Mouse (Mus musculus) cerebellum, postnatal 25 days (tissue): ENCODE measurements around the gene Gm45711.

Experiments used
- DNase-seq, 2 experiments: peaks; one replicate each; pipeline ENCODE4 v3.0.0; 2021; ENCODE audit warnings: mixed read lengths in 2 of 2

Gene Gm45711

GRCm38 (mm10) chr8:104234573-104234972 lies 75.3 kb downstream of the Gm45711 start:
- no peak for DNase-seq

GRCm38 (mm10) chr8:104232919-104233318 lies 77.0 kb downstream of the Gm45711 start:
- no peak for DNase-seq

GRCm38 (mm10) chr8:104232039-104232438 lies 77.8 kb downstream of the Gm45711 start:
- DNase-seq = no peak
